Mouse (Mus musculus): Measurements from ENCODE around the gene Sh3rf3. TPM values are rescaled to one million over a fixed set of nuclear protein-coding genes. Genes with fewer than 3 reads are reported as not detected.

Sh3rf3 gene
- total RNA-seq, 4 experiments from 2014 or later: 0.77 to 1.8 (median 1.7) TPM

- DNase-seq: no peak
Observed at GRCm38 (mm10) chr10:59182306-59182705, 369.1 kb downstream of the Sh3rf3 start.

Small RNA genes lying within 50 kb of the gene (microRNA-seq; reads per million reads assigned to microRNA genes)
- gene Gm27672: 0 reads per million in 2 experiments

Other genes with a start within 250 kb of the Sh3rf3 start
- gene Edar, start 137.7 kb upstream of the Sh3rf3 start, total RNA-seq (2022): 1 to 10 TPM in 2 of 4 experiments, under 1 TPM in 2; 0.15 to 2.5 (median 1.1) TPM
- gene Gm17542, start 95.1 kb upstream of the Sh3rf3 start, total RNA-seq (2022): not detected